Mouse (Mus musculus) forebrain, embryonic 11.5 days (tissue): Measurements from ENCODE around the gene Msh6. TPM values are rescaled to one million over a fixed set of nuclear protein-coding genes. Genes with fewer than 3 reads are reported as not detected.
"Not testable (repeated sequence)": the region's sequence is repeated elsewhere in the genome, so short reads cannot be mapped to it uniquely, and the experiment has no call there.

Experiments
- ATAC-seq: fragments of 200-750 bp; cut with Nextera tagmentation; replicated peaks from 2 replicates; pipeline ENCODE4 v1.8.0; 2017; ENCODE audit warnings: moderate TSS enrichment; ENCODE audit not compliant: low FRiP score
- DNase-seq: peaks from one replicate; pipeline ENCODE4 v3.0.0-alpha.2; 2017; ENCODE audit warnings: low spot score
- H3K27ac ChIP-seq: fragments of 300-500 bp; sonication (generic); 2 replicates; pipeline ENCODE4 v1.5.1; 2014; ENCODE audit warnings: low read depth, low read length
- H3K27me3 ChIP-seq: fragments of 300-500 bp; sonication (generic); 2 replicates; pipeline ENCODE4 v1.6.1; 2014; ENCODE audit warnings: mild to moderate bottlenecking, low read length, mixed read lengths; ENCODE audit not compliant: control insufficient read depth, insufficient read depth
- H3K36me3 ChIP-seq: fragments of 300-500 bp; sonication (generic); 2 replicates; pipeline ENCODE4 v1.6.1; 2014; ENCODE audit warnings: mild to moderate bottlenecking, low read length, moderate library complexity, mixed read lengths; ENCODE audit not compliant: control insufficient read depth, insufficient read depth
- H3K4me1 ChIP-seq: fragments of 300-500 bp; sonication (generic); replicated peaks from 2 replicates; pipeline ENCODE4 v1.6.1; 2014; ENCODE audit warnings: low read length, mixed read lengths; ENCODE audit not compliant: control insufficient read depth, insufficient read depth
- H3K4me2 ChIP-seq: fragments of 300-500 bp; sonication (generic); 2 replicates; pipeline ENCODE4 v1.6.1; 2014; ENCODE audit warnings: low read depth, mild to moderate bottlenecking, low read length, moderate library complexity, mixed read lengths; ENCODE audit not compliant: severe bottlenecking
- H3K4me3 ChIP-seq: fragments of 300-500 bp; sonication (generic); 2 replicates; pipeline ENCODE4 v1.5.1; 2014; ENCODE audit warnings: low read depth, low read length
- H3K9ac ChIP-seq: fragments of 300-500 bp; sonication (generic); 2 replicates; pipeline ENCODE4 v1.6.1; 2014; ENCODE audit warnings: low read length
- H3K9me3 ChIP-seq: fragments of 300-500 bp; sonication (generic); 2 replicates; pipeline ENCODE4 v1.6.1; 2016; ENCODE audit warnings: low read length, mixed read lengths; ENCODE audit not compliant: control insufficient read depth
- WGBS: fragments of 180-500 bp; shearing (Covaris S2); extraction: QIAGEN DNeasy Blood & Tissue Kit; methylation state at CpG from one replicate; pipeline ENCODE4 v1.1.7; 2014; 5-methylcytosine and 5-hydroxymethylcytosine counted together
- polyA plus RNA-seq: library from polyadenylated mRNA; unstranded; fragments of >200 nt; fragmentation: Nextera tagmentation; extraction: Ambion mirVana; gene quantifications from 2 replicates; pipeline ENCODE4 v1.2.1, GENCODE M21; 2014

The Msh6 gene
- polyA plus RNA-seq: 104 and 107 TPM in 2 replicates

- Histone ChIP-seq H3K9ac (peak within 1 kb of the TSS; percentile 95), H3K36me3 (no peaks in the 10 kb centered on the region), H3K4me2 (peak within 1 kb of the TSS; percentile 68), H3K27ac (peak within 1 kb of the TSS; percentile 78), H3K4me3 (peak within 1 kb of the TSS; percentile 95), H3K27me3 (no peaks in the 10 kb centered on the region), H3K4me1 (no peaks in the 10 kb centered on the region; the same call in 1 of the 2 replicates), H3K9me3 (no peaks in the 10 kb centered on the region)
- DNase-seq (peak; percentile 97), ATAC-seq (peak; percentile 98)
- under 1% methylated on average over 55 of the region's 63 CpGs for WGBS
Measured at GRCm38 (mm10) chr17:87974629-87975228, at the start of gene Msh6. Gene Msh6 (plus strand): TSS chr17:87975062.

- WGBS: 84% methylated on average over 10 of the region's 10 CpGs
Measured at GRCm38 (mm10) chr17:87934326-87934725, 40.5 kb upstream of the Msh6 start.

GRCm38 (mm10) chr17:87934736-87935135 is 40.1 kb upstream of the Msh6 start:
- no peaks in the 10 kb centered on the region for H3K4me1 ChIP-seq
- H3K4me2 ChIP-seq: no peak overlapping the region
- no peaks in the 10 kb centered on the region for H3K27me3 ChIP-seq
- H3K9ac ChIP-seq: no peak overlapping the region
- H3K36me3 ChIP-seq: no peaks in the 10 kb centered on the region
- H3K27ac ChIP-seq: no peak overlapping the region
- H3K4me3 ChIP-seq: no peak overlapping the region
- H3K9me3 ChIP-seq: no peaks in the 10 kb centered on the region
- 89% methylated on average over 8 of the region's 8 CpGs for WGBS
- DNase-seq (no peak), ATAC-seq (no peak)

More at GRCm38 (mm10) chr17:87934326-87934725, 40.5 kb upstream of the Msh6 start:
- no peaks in the 10 kb centered on the region for H3K27me3 ChIP-seq
- no peaks in the 10 kb centered on the region for H3K4me1 ChIP-seq
- H3K9ac ChIP-seq: no peak overlapping the region
- DNase-seq (no peak), ATAC-seq (no peak)
- no peak overlapping the region for H3K4me2 ChIP-seq
- H3K36me3 ChIP-seq: no peaks in the 10 kb centered on the region
- H3K27ac ChIP-seq: no peak overlapping the region
- H3K9me3 ChIP-seq: no peaks in the 10 kb centered on the region
- no peak overlapping the region for H3K4me3 ChIP-seq

- Histone ChIP-seq H3K27me3 (no peaks in the 10 kb centered on the region), H3K36me3 (no peaks in the 10 kb centered on the region), H3K4me1 (no peaks in the 10 kb centered on the region), H3K9ac (no peak overlapping the region), H3K4me2 (no peak overlapping the region), H3K27ac (no peak overlapping the region), H3K4me3 (no peak overlapping the region), H3K9me3 (no peaks in the 10 kb centered on the region)
- ATAC-seq: no peak
- no peak for DNase-seq
- WGBS: 89% methylated on average over 4 of the region's 4 CpGs
Measured at GRCm38 (mm10) chr17:87936156-87936555, 38.7 kb upstream of the Msh6 start.

GRCm38 (mm10) chr17:87948965-87949584 is 25.8 kb upstream of the Msh6 start:
- Histone ChIP-seq H3K27ac (no peak overlapping the region), H3K9me3 (no peaks in the 10 kb centered on the region), H3K4me1 (no peaks in the 10 kb centered on the region), H3K27me3 (no peaks in the 10 kb centered on the region), H3K9ac (no peak overlapping the region), H3K36me3 (no peaks in the 10 kb centered on the region), H3K4me3 (no peak overlapping the region), H3K4me2 (no peak overlapping the region)
- DNase-seq (peak; percentile 87), ATAC-seq (peak; percentile 74)
- 44% methylated on average over 16 of the region's 16 CpGs for WGBS

- H3K9me3 ChIP-seq, H3K4me1 ChIP-seq, ATAC-seq, H3K4me3 ChIP-seq, H3K27ac ChIP-seq, H3K36me3 ChIP-seq, H3K9ac ChIP-seq, DNase-seq, H3K27me3 ChIP-seq, H3K4me2 ChIP-seq: not testable (repeated sequence)
- 95% methylated on average over 13 of the region's 13 CpGs for WGBS
Measured at GRCm38 (mm10) chr17:87954618-87955124, 20.2 kb upstream of the Msh6 start.

- H3K36me3 ChIP-seq: no peaks in the 10 kb centered on the region
- H3K4me2 ChIP-seq: no peak overlapping the region
- no peak overlapping the region for H3K9ac ChIP-seq
- H3K27me3 ChIP-seq: no peaks in the 10 kb centered on the region
- H3K4me1 ChIP-seq: no peaks in the 10 kb centered on the region
- H3K4me3 ChIP-seq: no peak overlapping the region
- WGBS: 79% methylated on average over 12 of the region's 12 CpGs
- no peaks in the 10 kb centered on the region for H3K9me3 ChIP-seq
- ATAC-seq (no peak), DNase-seq (no peak)
- no peak overlapping the region for H3K27ac ChIP-seq
Measured at GRCm38 (mm10) chr17:87957096-87957840, 17.6 kb upstream of the Msh6 start.

- no peaks in the 10 kb centered on the region for H3K9me3 ChIP-seq
- H3K27me3 ChIP-seq: no peaks in the 10 kb centered on the region
- no peak overlapping the region for H3K9ac ChIP-seq
- H3K36me3 ChIP-seq: no peaks in the 10 kb centered on the region
- DNase-seq (no peak), ATAC-seq (no peak)
- H3K4me1 ChIP-seq: no peaks in the 10 kb centered on the region
- WGBS: 54% methylated on average over 8 of the region's 8 CpGs
- no peak overlapping the region for H3K4me2 ChIP-seq
- no peak overlapping the region for H3K27ac ChIP-seq
- no peak overlapping the region for H3K4me3 ChIP-seq
Measured at GRCm38 (mm10) chr17:87958283-87958682, 16.6 kb upstream of the Msh6 start.
